Mouse (Mus musculus) adipocyte (in vitro differentiated cells): ENCODE measurements around the gene Stk10.
"Not testable (repeated sequence)": the region's sequence is repeated elsewhere in the genome, so short reads cannot be mapped to it uniquely, and the experiment has no call there.

Source experiments
- DNase-seq: peaks from one replicate; pipeline ENCODE4 v3.0.0-alpha.2; 2016; ENCODE audit warnings: low spot score

Stk10 gene

GRCm38 (mm10) chr11:32532765-32533481 lies at the start of gene Stk10:
TSS of gene Stk10 (plus strand) at chr11:32533305.
- peak; percentile 73 for DNase-seq

GRCm38 (mm10) chr11:32485290-32485689 lies 47.8 kb upstream of the Stk10 start:
- DNase-seq, result no peak

- DNase-seq, result no peak
These were observed 46.5 kb upstream of the Stk10 start for GRCm38 (mm10) chr11:32486621-32487020.

- DNase-seq, result no peak
These were observed 45.6 kb upstream of the Stk10 start for GRCm38 (mm10) chr11:32487501-32487900.

GRCm38 (mm10) chr11:32488344-32488743 lies 44.8 kb upstream of the Stk10 start:
- DNase-seq, result no peak

GRCm38 (mm10) chr11:32488808-32489670 lies 44.1 kb upstream of the Stk10 start:
- DNase-seq, result no peak

GRCm38 (mm10) chr11:32491079-32491478 lies 42.0 kb upstream of the Stk10 start:
- no peak for DNase-seq

GRCm38 (mm10) chr11:32493312-32493711 lies 39.8 kb upstream of the Stk10 start:
- peak; percentile 84 for DNase-seq

- DNase-seq, result no peak
These were observed 37.8 kb upstream of the Stk10 start for GRCm38 (mm10) chr11:32495283-32495682.

- DNase-seq, result peak; percentile 74
These were observed 34.2 kb upstream of the Stk10 start for GRCm38 (mm10) chr11:32498757-32499535.

GRCm38 (mm10) chr11:32499931-32500330 lies 33.2 kb upstream of the Stk10 start:
- no peak for DNase-seq

GRCm38 (mm10) chr11:32503711-32504110 lies 29.4 kb upstream of the Stk10 start:
- DNase-seq, result no peak

- no peak for DNase-seq
These were observed 27.9 kb upstream of the Stk10 start for GRCm38 (mm10) chr11:32505091-32505739.

- no peak for DNase-seq
These were observed 22.2 kb upstream of the Stk10 start for GRCm38 (mm10) chr11:32510930-32511329.

- DNase-seq, result not testable (repeated sequence)
These were observed 18.3 kb upstream of the Stk10 start for GRCm38 (mm10) chr11:32514853-32515252.

- no peak for DNase-seq
These were observed 17.0 kb upstream of the Stk10 start for GRCm38 (mm10) chr11:32516091-32516490.

- DNase-seq, result no peak
These were observed 16.0 kb upstream of the Stk10 start for GRCm38 (mm10) chr11:32516916-32517712.

- DNase-seq, result no peak
These were observed 14.3 kb upstream of the Stk10 start for GRCm38 (mm10) chr11:32518770-32519169.

GRCm38 (mm10) chr11:32519354-32519753 lies 13.8 kb upstream of the Stk10 start:
- DNase-seq, result no peak

GRCm38 (mm10) chr11:32521246-32521645 lies 11.9 kb upstream of the Stk10 start:
- DNase-seq, result no peak
